Mouse (Mus musculus) heart, embryonic 12.5 days (tissue): ENCODE measurements around the gene P2ry14. TPM values are rescaled to one million over a fixed set of nuclear protein-coding genes. Genes with fewer than 3 reads are reported as not detected.
"Not testable (repeated sequence)": the region's sequence is repeated elsewhere in the genome, so short reads cannot be mapped to it uniquely, and the experiment has no call there.

ENCODE experiments used
- ATAC-seq: fragments of 200-750 bp; cut with Nextera tagmentation; 2 replicates; pipeline ENCODE4 v1.8.0; 2017; ENCODE audit warnings: moderate TSS enrichment, moderate library complexity; ENCODE audit not compliant: insufficient number of reproducible peaks, low FRiP score
- H3K27ac ChIP-seq: fragments of 300-500 bp; sonication (generic); 2 replicates; pipeline ENCODE4 v1.5.1; 2016; ENCODE audit warnings: mild to moderate bottlenecking, moderate library complexity; ENCODE audit not compliant: poor library complexity, severe bottlenecking
- H3K27me3 ChIP-seq: fragments of 300-500 bp; sonication (generic); replicated peaks from 2 replicates; pipeline ENCODE4 v1.6.1; 2016; ENCODE audit warnings: mild to moderate bottlenecking, moderate library complexity
- H3K36me3 ChIP-seq: fragments of 300-500 bp; sonication (generic); 2 replicates; pipeline ENCODE4 v1.6.1; 2016; ENCODE audit warnings: mild to moderate bottlenecking, moderate library complexity
- H3K4me1 ChIP-seq: fragments of 300-500 bp; sonication (generic); replicated peaks from 2 replicates; pipeline ENCODE4 v1.6.1; 2016; ENCODE audit warnings: mild to moderate bottlenecking
- H3K4me2 ChIP-seq: fragments of 300-500 bp; sonication (generic); 2 replicates; pipeline ENCODE4 v1.6.1; 2016; ENCODE audit warnings: mild to moderate bottlenecking, moderate library complexity
- H3K4me3 ChIP-seq: fragments of 300-500 bp; sonication (generic); 2 replicates; pipeline ENCODE4 v1.5.1; 2016; ENCODE audit warnings: mild to moderate bottlenecking
- H3K9ac ChIP-seq: fragments of 300-500 bp; sonication (generic); 2 replicates; pipeline ENCODE4 v1.6.1; 2016; ENCODE audit warnings: mild to moderate bottlenecking, moderate library complexity
- H3K9me3 ChIP-seq: fragments of 300-500 bp; sonication (generic); replicated peaks from 2 replicates; pipeline ENCODE4 v1.6.1; 2016; ENCODE audit warnings: mild to moderate bottlenecking, moderate library complexity
- WGBS: fragments of 180-500 bp; shearing (Covaris S2); methylation state at CpG from one replicate; pipeline ENCODE4 v1.1.7; 2016; 5-methylcytosine and 5-hydroxymethylcytosine counted together
- polyA plus RNA-seq: library from polyadenylated mRNA; unstranded; fragments of >200 nt; fragmentation: Nextera tagmentation; extraction: Ambion mirVana; gene quantifications from 2 replicates; pipeline ENCODE4 v1.2.1, GENCODE M21; 2016

The P2ry14 gene
- polyA plus RNA-seq, 1 experiment from 2014 or later = 1.1 TPM

GRCm38 (mm10) chr3:59129547-59129946, 23.9 kb downstream of the P2ry14 start:
- Histone ChIP-seq H3K4me3 (no peak overlapping the region), H3K9me3 (no peaks in the 10 kb centered on the region), H3K36me3 (no peaks in the 10 kb centered on the region), H3K4me2 (no peak overlapping the region), H3K9ac (no peak overlapping the region), H3K27ac (no peak overlapping the region), H3K4me1 (peaks cover 29% of the 10 kb centered on the region), H3K27me3 (no peaks in the 10 kb centered on the region)
- ATAC-seq = no peak
- WGBS = 85% methylated on average over 3 of the region's 3 CpGs

- H3K27me3 ChIP-seq = no peaks in the 10 kb centered on the region
- H3K36me3 ChIP-seq = no peaks in the 10 kb centered on the region
- peaks cover 29% of the 10 kb centered on the region for H3K4me1 ChIP-seq
- H3K9me3 ChIP-seq = no peaks in the 10 kb centered on the region
- no peak for ATAC-seq
- no peak overlapping the region for H3K4me2 ChIP-seq
- H3K4me3 ChIP-seq = no peak overlapping the region
- no peak overlapping the region for H3K9ac ChIP-seq
- no peak overlapping the region for H3K27ac ChIP-seq
- 77% methylated on average over 20 of the region's 20 CpGs for WGBS
Measured at GRCm38 (mm10) chr3:59128681-59129080, 24.7 kb downstream of the P2ry14 start.

- no peak overlapping the region for H3K27ac ChIP-seq
- no peak for ATAC-seq
- H3K4me1 ChIP-seq = peaks cover 32% of the 10 kb centered on the region
Measured at GRCm38 (mm10) chr3:59125783-59126555, 27.4 kb downstream of the P2ry14 start.

GRCm38 (mm10) chr3:59125022-59125421, 28.4 kb downstream of the P2ry14 start:
- no peak; the same call in 1 of the 2 replicates for ATAC-seq
- Histone ChIP-seq H3K27ac (no peak overlapping the region), H3K27me3 (no peaks in the 10 kb centered on the region), H3K4me3 (no peak overlapping the region), H3K9me3 (no peaks in the 10 kb centered on the region), H3K9ac (no peak overlapping the region), H3K36me3 (no peaks in the 10 kb centered on the region), H3K4me2 (no peak overlapping the region), H3K4me1 (peaks cover 26% of the 10 kb centered on the region)
- WGBS = 39% methylated on average over 5 of the region's 5 CpGs

More at GRCm38 (mm10) chr3:59125783-59126555, 27.4 kb downstream of the P2ry14 start:
- Histone ChIP-seq H3K36me3 (no peaks in the 10 kb centered on the region), H3K9me3 (no peaks in the 10 kb centered on the region), H3K9ac (no peak overlapping the region), H3K4me2 (no peak overlapping the region), H3K27me3 (no peaks in the 10 kb centered on the region), H3K4me3 (no peak overlapping the region)
- WGBS = 53% methylated on average over 7 of the region's 7 CpGs

- Histone ChIP-seq H3K36me3 (no peaks in the 10 kb centered on the region), H3K9me3 (no peaks in the 10 kb centered on the region), H3K27ac (no peak overlapping the region), H3K4me3 (no peak overlapping the region), H3K27me3 (no peaks in the 10 kb centered on the region), H3K4me1 (peaks cover 26% of the 10 kb centered on the region), H3K4me2 (no peak overlapping the region), H3K9ac (no peak overlapping the region)
- WGBS = 50% methylated on average over 7 of the region's 7 CpGs
- ATAC-seq = no peak
Measured at GRCm38 (mm10) chr3:59121780-59122449, 31.5 kb downstream of the P2ry14 start.

GRCm38 (mm10) chr3:59121067-59121730, 32.2 kb downstream of the P2ry14 start:
- no peaks in the 10 kb centered on the region for H3K27me3 ChIP-seq
- WGBS = 40% methylated on average over 7 of the region's 7 CpGs
- no peak overlapping the region for H3K4me3 ChIP-seq
- no peaks in the 10 kb centered on the region for H3K36me3 ChIP-seq
- no peak overlapping the region for H3K4me2 ChIP-seq
- peaks cover 26% of the 10 kb centered on the region for H3K4me1 ChIP-seq
- ATAC-seq = no peak
- no peak overlapping the region; the same call in 1 of the 2 replicates for H3K9ac ChIP-seq
- H3K27ac ChIP-seq = no peak overlapping the region
- H3K9me3 ChIP-seq = no peaks in the 10 kb centered on the region

GRCm38 (mm10) chr3:59113973-59114517, 39.4 kb downstream of the P2ry14 start:
- ATAC-seq = peak; percentile 73
- 7% methylated on average over 8 of the region's 8 CpGs for WGBS
- Histone ChIP-seq H3K9ac (no peak overlapping the region), H3K27me3 (no peaks in the 10 kb centered on the region), H3K4me3 (no peak overlapping the region), H3K36me3 (peaks cover 4% of the 10 kb centered on the region; the same call in 1 of the 2 replicates), H3K4me1 (peaks cover 16% of the 10 kb centered on the region), H3K27ac (peak overlapping the region; percentile 87), H3K9me3 (no peaks in the 10 kb centered on the region), H3K4me2 (peak overlapping the region; percentile 44)

GRCm38 (mm10) chr3:59113291-59113690, 40.1 kb downstream of the P2ry14 start:
- H3K36me3 ChIP-seq, H3K27me3 ChIP-seq, H3K4me3 ChIP-seq, H3K9ac ChIP-seq, H3K4me2 ChIP-seq, H3K9me3 ChIP-seq, ATAC-seq: not testable (repeated sequence)
- H3K4me1 ChIP-seq = peaks cover 16% of the 10 kb centered on the region
- 84% methylated on average over 4 of the region's 4 CpGs for WGBS
- H3K27ac ChIP-seq = peak overlapping the region; percentile 87

- Histone ChIP-seq H3K9me3 (no peaks in the 10 kb centered on the region), H3K27ac (no peak overlapping the region), H3K36me3 (peaks cover 4% of the 10 kb centered on the region; the same call in 1 of the 2 replicates), H3K4me2 (no peak overlapping the region), H3K9ac (no peak overlapping the region), H3K4me1 (peaks cover 16% of the 10 kb centered on the region), H3K27me3 (no peaks in the 10 kb centered on the region), H3K4me3 (no peak overlapping the region)
- WGBS = 80% methylated on average over 3 of the region's 3 CpGs
- no peak for ATAC-seq
Measured at GRCm38 (mm10) chr3:59111944-59112343, 41.5 kb downstream of the P2ry14 start.

GRCm38 (mm10) chr3:59109834-59110233, 43.6 kb downstream of the P2ry14 start:
- not testable (repeated sequence) for H3K9me3 ChIP-seq, H3K4me3 ChIP-seq, H3K36me3 ChIP-seq, H3K27me3 ChIP-seq, H3K27ac ChIP-seq, H3K4me2 ChIP-seq, ATAC-seq, H3K9ac ChIP-seq
- peaks cover 21% of the 10 kb centered on the region for H3K4me1 ChIP-seq
- 91% methylated on average over 3 of the region's 3 CpGs for WGBS

GRCm38 (mm10) chr3:59107439-59107838, 46.0 kb downstream of the P2ry14 start:
- Histone ChIP-seq H3K27me3 (no peaks in the 10 kb centered on the region), H3K27ac (no peak overlapping the region), H3K9ac (no peak overlapping the region), H3K36me3 (no peaks in the 10 kb centered on the region), H3K9me3 (no peaks in the 10 kb centered on the region), H3K4me3 (no peak overlapping the region), H3K4me1 (peaks cover 17% of the 10 kb centered on the region), H3K4me2 (no peak overlapping the region)
- no peak for ATAC-seq
- 86% methylated on average over 4 of the region's 4 CpGs for WGBS
